Comparison of ENCODE assay signal across 8 mouse cellular contexts in genomic region chr3:88510421-88511289, GRCm38 (mm10). TPM values are rescaled to one million over a fixed set of nuclear protein-coding genes. Genes with fewer than 3 reads are reported as not detected.
DNase-seq lines count a peak whose midpoint lies in the region; ATAC-seq and TF ChIP-seq lines count a peak whose summit lies in the region.
"Had no signal": no experiment of that assay in that cellular context is flagged by ENCODE, and none has a peak within 500 bp of the region (broad histone marks: within the 10 kb centered on the region; RNA-seq: fewer than 3 reads in every experiment).

No protein-coding gene starts in this region.

- DNase-seq in neural tube, embryonic 11.5 days (ENCODE audit: low spot score): no peak
- no peak for DNase-seq in neural tube, embryonic 10.5 days (ENCODE audit: extremely low spot score, low spot score)
- no peak for DNase-seq in limb, embryonic 14.5 days (ENCODE audit: low spot score)
- DNase-seq in ovary, postnatal 10 days (ENCODE audit: low spot score): no peak
- no peak for DNase-seq in gastrocnemius, adult 8-10 months (ENCODE audit: low spot score in 2 of 2)

- ATAC-seq in neural tube, embryonic 11.5 days (ENCODE audit: insufficient read depth, low FRiP score, low TSS enrichment): no peak
- no peak; the same call in 1 of the 2 replicates for ATAC-seq in forebrain, embryonic 12.5 days (ENCODE audit: low FRiP score)
- no peak for ATAC-seq in limb, embryonic 14.5 days (ENCODE audit: low FRiP score, low read depth)
- no peak for ATAC-seq in stomach, embryonic 15.5 days (ENCODE audit: insufficient read depth, low FRiP score, low read depth)

- H3K4me1 ChIP-seq in neural tube, embryonic 11.5 days (ENCODE audit: control insufficient read depth, insufficient read depth, low read length): peaks cover 7% of the 10 kb centered on the region
- H3K4me1 ChIP-seq in forebrain, embryonic 12.5 days: peaks cover 45% of the 10 kb centered on the region
- peaks cover 63% of the 10 kb centered on the region for H3K4me1 ChIP-seq in limb, embryonic 14.5 days (ENCODE audit: control insufficient read depth, insufficient read depth, low read length)
- peaks cover 46% of the 10 kb centered on the region for H3K4me1 ChIP-seq in stomach, embryonic 15.5 days

- peak overlapping the region; percentile 18 for H3K4me3 ChIP-seq in neural tube, embryonic 11.5 days (ENCODE audit: low read depth, low read length)
- H3K4me3 ChIP-seq in forebrain, embryonic 12.5 days (replicated peaks): peak overlapping the region; percentile 37
- peak overlapping the region; percentile 24 for H3K4me3 ChIP-seq in limb, embryonic 14.5 days (replicated peaks; ENCODE audit: low read length)
- peak overlapping the region; percentile 36 for H3K4me3 ChIP-seq in stomach, embryonic 15.5 days (replicated peaks)

- peak overlapping the region; percentile 56 for H3K9ac ChIP-seq in neural tube, embryonic 11.5 days (ENCODE audit: low read length)
- peak overlapping the region; percentile 54 for H3K9ac ChIP-seq in forebrain, embryonic 12.5 days
- peak overlapping the region; percentile 38; the same call in 1 of the 2 replicates for H3K9ac ChIP-seq in limb, embryonic 14.5 days (ENCODE audit: low read depth, low read length, severe bottlenecking)
- H3K9ac ChIP-seq in stomach, embryonic 15.5 days: no peak overlapping the region

- WGBS in neural tube, embryonic 11.5 days: 57% methylated on average over 13 of the region's 13 CpGs
- WGBS in forebrain, embryonic 12.5 days: 51% methylated on average over 13 of the region's 13 CpGs
- 47% methylated on average over 13 of the region's 13 CpGs for WGBS in limb, embryonic 14.5 days
- WGBS in stomach, embryonic 15.5 days: 43% methylated on average over 13 of the region's 13 CpGs

- H3K9me3 ChIP-seq in neural tube, embryonic 11.5 days (ENCODE audit: control insufficient read depth, low read length): no peaks in the 10 kb centered on the region
- no peaks in the 10 kb centered on the region for H3K9me3 ChIP-seq in forebrain, embryonic 12.5 days
- H3K9me3 ChIP-seq in limb, embryonic 14.5 days (ENCODE audit: control insufficient read depth, low read length): no peaks in the 10 kb centered on the region
- no peaks in the 10 kb centered on the region for H3K9me3 ChIP-seq in stomach, embryonic 15.5 days

- H3K27ac ChIP-seq in neural tube, embryonic 11.5 days (ENCODE audit: low read depth, low read length): peak overlapping the region; percentile 64
- peak overlapping the region; percentile 93 for H3K27ac ChIP-seq in forebrain, embryonic 12.5 days
- H3K27ac ChIP-seq in limb, embryonic 14.5 days (replicated peaks; ENCODE audit: low read depth, low read length): peak overlapping the region; percentile 92
- peak overlapping the region; percentile 91 for H3K27ac ChIP-seq in stomach, embryonic 15.5 days

- no peak for TF ChIP-seq POLR2A in limb, embryonic 14.5 days (IDR thresholded peaks at IDR 0.05; ENCODE audit: borderline replicate concordance, extremely low read depth, insufficient read depth, insufficient read length)

- peak overlapping the region; percentile 36 for H3K4me2 ChIP-seq in neural tube, embryonic 11.5 days (ENCODE audit: low read depth)
- H3K4me2 ChIP-seq in forebrain, embryonic 12.5 days: peak overlapping the region; percentile 58
- peak overlapping the region; percentile 39 for H3K4me2 ChIP-seq in limb, embryonic 14.5 days (replicated peaks; ENCODE audit: low read depth, low read length, severe bottlenecking)
- peak overlapping the region; percentile 52 for H3K4me2 ChIP-seq in stomach, embryonic 15.5 days

- no peaks in the 10 kb centered on the region for H3K27me3 ChIP-seq in neural tube, embryonic 11.5 days (ENCODE audit: control insufficient read depth, insufficient read depth, low read length)
- H3K27me3 ChIP-seq in forebrain, embryonic 12.5 days: peaks cover 6% of the 10 kb centered on the region; the same call in 1 of the 2 replicates
- H3K27me3 ChIP-seq in limb, embryonic 14.5 days (ENCODE audit: control insufficient read depth, insufficient read depth, low read length): no peaks in the 10 kb centered on the region
- H3K27me3 ChIP-seq in stomach, embryonic 15.5 days (replicated peaks): no peaks in the 10 kb centered on the region

- no peaks in the 10 kb centered on the region for H3K36me3 ChIP-seq in neural tube, embryonic 11.5 days (ENCODE audit: control insufficient read depth, insufficient read depth, low read length)
- H3K36me3 ChIP-seq in forebrain, embryonic 12.5 days (replicated peaks): no peaks in the 10 kb centered on the region
- H3K36me3 ChIP-seq in limb, embryonic 14.5 days (ENCODE audit: control insufficient read depth, insufficient read depth, low read length): no peaks in the 10 kb centered on the region
- no peaks in the 10 kb centered on the region for H3K36me3 ChIP-seq in stomach, embryonic 15.5 days

RNA-seq across cellular contexts. Expression of gene Lmna, which starts 0.9 kb away (rescaled TPM):
- polyA plus RNA-seq in neural tube, embryonic 11.5 days (2014; fragmentation: Nextera tagmentation; extraction: Ambion mirVana): 16.1 and 17.4 TPM in 2 replicates
- 23.2 and 25.8 TPM in 2 replicates for polyA plus RNA-seq in forebrain, embryonic 12.5 days (2016; fragmentation: Nextera tagmentation; extraction: Ambion mirVana)
- 238 and 364 TPM in 2 replicates for polyA plus RNA-seq in limb, embryonic 14.5 days (2012; rRNA removed)
- 378 and 402 TPM in 2 replicates for polyA plus RNA-seq in limb, embryonic 14.5 days (2014; fragmentation: Nextera tagmentation; extraction: Ambion mirVana)
- 179 and 214 TPM in 2 replicates for polyA plus RNA-seq in stomach, embryonic 15.5 days (2015; fragmentation: Nextera tagmentation; extraction: Ambion mirVana)
- total RNA-seq in gastrocnemius, adult 8-10 months (2022): 10 to 100 TPM; 59.0 to 76.0 (median 67.8) TPM

RNA-seq across cellular contexts. Expression of gene Mex3a, which starts 21.5 kb away (rescaled TPM):
- polyA plus RNA-seq in neural tube, embryonic 11.5 days (2014; fragmentation: Nextera tagmentation; extraction: Ambion mirVana): 42.0 and 43.6 TPM in 2 replicates
- 51.0 and 53.2 TPM in 2 replicates for polyA plus RNA-seq in forebrain, embryonic 12.5 days (2016; fragmentation: Nextera tagmentation; extraction: Ambion mirVana)
- 49.3 and 60.8 TPM in 2 replicates for polyA plus RNA-seq in limb, embryonic 14.5 days (2012; rRNA removed)
- polyA plus RNA-seq in limb, embryonic 14.5 days (2014; fragmentation: Nextera tagmentation; extraction: Ambion mirVana): 26.7 and 33.1 TPM in 2 replicates
- polyA plus RNA-seq in stomach, embryonic 15.5 days (2015; fragmentation: Nextera tagmentation; extraction: Ambion mirVana): 11.9 and 12.1 TPM in 2 replicates
- total RNA-seq in gastrocnemius, adult 8-10 months (2022): under 1 TPM; 0.07 to 0.31 (median 0.15) TPM

RNA-seq across cellular contexts. Expression of gene Rab25, which starts 37.4 kb away (rescaled TPM):
- 0.70 and 0.78 TPM in 2 replicates for polyA plus RNA-seq in neural tube, embryonic 11.5 days (2014; fragmentation: Nextera tagmentation; extraction: Ambion mirVana)
- polyA plus RNA-seq in forebrain, embryonic 12.5 days (2016; fragmentation: Nextera tagmentation; extraction: Ambion mirVana): 0.82 and 1.2 TPM in 2 replicates
- 27.0 and 35.0 TPM in 2 replicates for polyA plus RNA-seq in limb, embryonic 14.5 days (2012; rRNA removed)
- polyA plus RNA-seq in limb, embryonic 14.5 days (2014; fragmentation: Nextera tagmentation; extraction: Ambion mirVana): 52.7 and 70.4 TPM in 2 replicates
- polyA plus RNA-seq in stomach, embryonic 15.5 days (2015; fragmentation: Nextera tagmentation; extraction: Ambion mirVana): 86.9 and 90.6 TPM in 2 replicates
- total RNA-seq in gastrocnemius, adult 8-10 months (2022): not detected
- total RNA-seq: common myeloid progenitor, adult 5-6 weeks had no signal

RNA-seq across cellular contexts. Expression of gene Lamtor2, which starts 42.2 kb away (rescaled TPM):
- 82.1 and 98.4 TPM in 2 replicates for polyA plus RNA-seq in neural tube, embryonic 11.5 days (2014; fragmentation: Nextera tagmentation; extraction: Ambion mirVana)
- polyA plus RNA-seq in forebrain, embryonic 12.5 days (2016; fragmentation: Nextera tagmentation; extraction: Ambion mirVana): 137 and 138 TPM in 2 replicates
- 92.5 and 117 TPM in 2 replicates for polyA plus RNA-seq in limb, embryonic 14.5 days (2012; rRNA removed)
- polyA plus RNA-seq in limb, embryonic 14.5 days (2014; fragmentation: Nextera tagmentation; extraction: Ambion mirVana): 100 and 103 TPM in 2 replicates
- 193 and 198 TPM in 2 replicates for polyA plus RNA-seq in stomach, embryonic 15.5 days (2015; fragmentation: Nextera tagmentation; extraction: Ambion mirVana)
- 10 to 100 TPM; 83.0 to 95.4 (median 86.1) TPM for total RNA-seq in gastrocnemius, adult 8-10 months (2022)

RNA-seq across cellular contexts. Expression of gene Ubqln4, which starts 42.9 kb away (rescaled TPM):
- 80.2 and 84.0 TPM in 2 replicates for polyA plus RNA-seq in neural tube, embryonic 11.5 days (2014; fragmentation: Nextera tagmentation; extraction: Ambion mirVana)
- polyA plus RNA-seq in forebrain, embryonic 12.5 days (2016; fragmentation: Nextera tagmentation; extraction: Ambion mirVana): 64.1 and 64.4 TPM in 2 replicates
- polyA plus RNA-seq in limb, embryonic 14.5 days (2012; rRNA removed): 90.4 and 112 TPM in 2 replicates
- 52.5 and 57.8 TPM in 2 replicates for polyA plus RNA-seq in limb, embryonic 14.5 days (2014; fragmentation: Nextera tagmentation; extraction: Ambion mirVana)
- 40.2 and 40.9 TPM in 2 replicates for polyA plus RNA-seq in stomach, embryonic 15.5 days (2015; fragmentation: Nextera tagmentation; extraction: Ambion mirVana)
- 100 to 1,000 TPM in 1 of 4 experiments, 10 to 100 TPM in 3; 91.9 to 112 (median 94.6) TPM for total RNA-seq in gastrocnemius, adult 8-10 months (2022)

Comparison
In these comparisons a context has a peak if more than half of its experiments do, and no peak if none do; other contexts are left out.
1. RNA of gene Rab25, which starts 37.4 kb away (polyA plus RNA-seq): 86.9 to 90.6 TPM in stomach, embryonic 15.5 days and 27.0 to 70.4 TPM in limb, embryonic 14.5 days; 0.82 to 1.2 TPM in forebrain, embryonic 12.5 days and 0.70 to 0.78 TPM in neural tube, embryonic 11.5 days; every median in the first group is over 10 times any median in the second.
2. Peak in every context shown above with its lines, with median percentiles within 50 percentile points of each other: H3K27ac ChIP-seq, H3K4me2 ChIP-seq and H3K4me3 ChIP-seq.